Mouse (Mus musculus): ENCODE results near the gene Znrd1.

Znrd1 gene

GRCm38 (mm10) chr17:36929236-36929932 is 29.0 kb downstream of the Znrd1 start:
- ATAC-seq (ENCODE audit: insufficient number of reproducible peaks, low FRiP score, low TSS enrichment) = no peak

GRCm38 (mm10) chr17:36927496-36928120 is 30.8 kb downstream of the Znrd1 start:
- ATAC-seq (ENCODE audit: insufficient number of reproducible peaks, low FRiP score, low TSS enrichment) = no peak

GRCm38 (mm10) chr17:36923491-36923890 is 34.9 kb downstream of the Znrd1 start:
- ATAC-seq (ENCODE audit: insufficient number of reproducible peaks, low FRiP score, low TSS enrichment) = no peak

DNA sequence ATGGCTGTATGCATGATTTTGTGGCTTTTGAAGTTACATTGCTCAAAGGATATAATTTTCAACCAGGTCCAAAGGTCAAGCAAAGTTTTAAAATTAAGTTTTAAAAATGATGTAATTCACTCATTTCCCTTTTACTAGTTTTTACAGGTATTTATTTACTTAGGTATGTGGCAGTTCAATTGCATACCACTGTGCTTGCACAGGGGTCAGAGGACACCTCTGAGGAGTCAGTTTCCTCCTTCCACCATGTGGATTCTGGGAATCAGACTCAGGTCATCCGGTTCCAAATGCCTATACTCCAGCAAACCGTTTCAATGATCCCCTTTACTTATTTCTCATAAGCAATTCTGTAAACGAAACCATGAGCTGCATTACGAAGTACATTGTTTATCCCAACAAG is 35.6 kb downstream of the Znrd1 start:
- ATAC-seq (ENCODE audit: insufficient number of reproducible peaks, low FRiP score, low TSS enrichment) = no peak

DNA sequence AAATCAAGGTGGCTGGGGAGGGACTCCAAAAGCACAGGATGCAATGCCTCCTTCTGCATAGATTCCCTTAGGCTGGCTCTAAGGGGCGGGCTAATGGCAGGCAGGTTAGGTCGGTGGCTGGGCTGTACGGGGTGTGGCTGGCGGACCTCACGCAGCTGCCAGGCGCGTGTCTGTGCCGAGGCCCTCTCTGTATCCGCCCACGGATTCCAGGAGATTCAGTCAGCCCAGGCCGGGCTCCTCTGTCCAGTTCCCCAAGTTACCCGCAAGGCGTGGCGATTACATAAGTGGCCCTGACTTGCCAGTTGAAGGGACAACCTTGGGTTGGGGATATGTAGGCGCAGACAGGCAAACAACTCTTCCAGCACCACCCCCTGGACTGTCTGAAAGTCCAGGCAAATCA is 38.1 kb downstream of the Znrd1 start:
- no peak for ATAC-seq (ENCODE audit: insufficient number of reproducible peaks, low FRiP score, low TSS enrichment)

DNA sequence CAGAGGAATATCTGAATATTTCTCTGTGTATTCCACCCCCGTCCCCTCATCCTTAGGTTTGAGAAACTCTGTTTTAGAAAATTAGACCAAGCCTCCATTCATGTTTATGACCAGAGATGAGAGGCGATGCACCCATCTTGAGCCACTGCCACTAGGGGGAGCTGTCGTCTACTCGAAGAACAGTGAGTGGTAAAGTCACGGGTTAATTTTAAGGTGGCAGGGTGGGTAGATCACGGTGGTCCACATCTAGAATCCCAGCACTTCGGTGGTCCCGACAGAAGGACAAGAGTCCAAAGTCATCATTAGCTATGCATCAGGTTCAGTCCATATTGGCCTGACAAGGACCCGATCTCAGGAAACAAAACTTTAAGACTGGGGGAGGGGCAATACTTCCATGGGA is 43.3 kb downstream of the Znrd1 start:
- no peak for ATAC-seq (ENCODE audit: insufficient number of reproducible peaks, low FRiP score, low TSS enrichment)

DNA sequence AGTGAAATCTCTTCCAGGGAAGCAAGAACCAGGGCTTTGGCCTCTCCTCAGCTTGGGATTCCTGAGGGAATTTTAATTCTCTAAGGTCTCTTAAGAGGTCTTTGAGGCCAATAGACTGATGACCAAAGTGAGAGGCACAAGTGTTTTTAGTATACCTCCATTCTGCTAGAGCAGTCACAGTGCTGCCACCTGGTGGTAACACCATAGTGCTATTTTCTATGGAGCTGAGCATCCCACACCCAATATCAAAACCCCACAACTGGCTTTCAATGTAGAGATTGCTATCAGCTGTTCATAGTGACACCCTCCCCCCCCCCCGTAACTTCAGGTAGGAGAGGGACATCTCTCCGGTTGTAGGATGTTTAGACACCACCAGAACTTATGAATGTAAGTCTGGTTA is 44.3 kb downstream of the Znrd1 start:
- ATAC-seq (ENCODE audit: insufficient number of reproducible peaks, low FRiP score, low TSS enrichment) = peak; percentile 49; the same call in 1 of the 2 replicates

GRCm38 (mm10) chr17:36912031-36912430 is 46.3 kb downstream of the Znrd1 start:
- ATAC-seq (ENCODE audit: insufficient number of reproducible peaks, low FRiP score, low TSS enrichment) = no peak

DNA sequence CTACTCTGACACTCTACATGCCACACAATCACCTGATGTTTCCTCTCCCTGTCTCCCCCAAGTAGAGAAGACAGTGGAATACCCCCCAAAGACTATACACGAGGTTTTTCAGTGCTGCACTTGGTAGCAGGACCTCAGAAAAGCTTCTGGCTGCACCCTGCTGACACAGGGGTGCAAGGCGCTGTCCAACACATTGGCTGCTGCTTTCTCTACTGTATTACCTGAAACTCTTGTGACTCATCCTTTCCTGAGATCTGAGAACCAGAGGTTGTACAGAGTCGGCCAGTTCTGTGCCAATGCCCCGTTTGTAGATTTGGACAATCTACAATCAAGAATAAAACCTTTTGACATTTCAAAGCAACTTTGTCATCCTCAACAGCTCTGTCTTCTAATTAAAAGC is 48.6 kb downstream of the Znrd1 start:
- ATAC-seq (ENCODE audit: insufficient number of reproducible peaks, low FRiP score, low TSS enrichment) = no peak

GRCm38 (mm10) chr17:36908235-36908634 is 50.1 kb downstream of the Znrd1 start:
- ATAC-seq (ENCODE audit: insufficient number of reproducible peaks, low FRiP score, low TSS enrichment) = no peak

Measured in cerebellum, adult (tissue).